ENCODE assay signal across 19 mouse cellular contexts in genomic region chr12:109518413-109519021, GRCm38 (mm10).
A peak's percentile ranks its signal among the peaks of the same experiment; 100 is the strongest.
DNase-seq lines count a peak whose midpoint lies in the region; ATAC-seq and TF ChIP-seq lines count a peak whose summit lies in the region.
"Had no signal": no experiment of that assay in that cellular context is flagged by ENCODE, and none has a peak within 500 bp of the region (broad histone marks: within the 10 kb centered on the region; RNA-seq: fewer than 3 reads in every experiment).

No protein-coding gene starts in this region.

- H3K27me3 ChIP-seq in intestine, embryonic 14.5 days (replicated peaks; ENCODE audit: control insufficient read depth, insufficient read depth, low read length): no peaks in the 10 kb centered on the region
- no peaks in the 10 kb centered on the region for H3K27me3 ChIP-seq in intestine, postnatal 0 days (replicated peaks; ENCODE audit: control insufficient read depth, insufficient read depth, low read length)
- no peaks in the 10 kb centered on the region for H3K27me3 ChIP-seq in limb, embryonic 14.5 days (ENCODE audit: control insufficient read depth, insufficient read depth, low read length)
- H3K27me3 ChIP-seq: hindbrain, embryonic 15.5 days had no signal

- peaks cover 41% of the 10 kb centered on the region for H3K4me1 ChIP-seq in intestine, embryonic 14.5 days (replicated peaks; ENCODE audit: control insufficient read depth, insufficient read depth, low read length)
- H3K4me1 ChIP-seq in intestine, postnatal 0 days (replicated peaks; ENCODE audit: control insufficient read depth, insufficient read depth, low read length): 0 out of 2 replicates have a peak, but pooled peaks cover under 1% of the 10 kb centered on the region
- peaks cover 45% of the 10 kb centered on the region for H3K4me1 ChIP-seq in limb, embryonic 14.5 days (ENCODE audit: control insufficient read depth, insufficient read depth, low read length)
- H3K4me1 ChIP-seq: hindbrain, embryonic 15.5 days had no signal

- no peaks in the 10 kb centered on the region for H3K36me3 ChIP-seq in intestine, embryonic 14.5 days (ENCODE audit: control insufficient read depth, insufficient read depth, low read length)
- no peaks in the 10 kb centered on the region for H3K36me3 ChIP-seq in intestine, postnatal 0 days (ENCODE audit: control insufficient read depth, insufficient read depth)
- no peaks in the 10 kb centered on the region for H3K36me3 ChIP-seq in limb, embryonic 14.5 days (ENCODE audit: control insufficient read depth, insufficient read depth, low read length)
- H3K36me3 ChIP-seq: hindbrain, embryonic 15.5 days had no signal

- no peak overlapping the region for H3K9ac ChIP-seq in intestine, embryonic 14.5 days (ENCODE audit: low read length)
- no peak overlapping the region for H3K9ac ChIP-seq in intestine, postnatal 0 days (ENCODE audit: low read depth, low read length)
- H3K9ac ChIP-seq in limb, embryonic 14.5 days (ENCODE audit: low read depth, low read length, severe bottlenecking): no peak overlapping the region
- H3K9ac ChIP-seq: hindbrain, embryonic 15.5 days had no signal

- WGBS in intestine, embryonic 14.5 days: 18% methylated on average over 7 of the region's 7 CpGs
- 50% methylated on average over 7 of the region's 7 CpGs for WGBS in intestine, postnatal 0 days
- 8% methylated on average over 6 of the region's 7 CpGs for WGBS in limb, embryonic 14.5 days

- H3K4me3 ChIP-seq in intestine, embryonic 14.5 days (ENCODE audit: low read depth, low read length): no peak overlapping the region
- no peak overlapping the region for H3K4me3 ChIP-seq in intestine, postnatal 0 days (ENCODE audit: low read depth, low read length)
- H3K4me3 ChIP-seq in limb, embryonic 14.5 days (replicated peaks; ENCODE audit: low read length): no peak overlapping the region
- H3K4me3 ChIP-seq: erythroblast, embryonic 14.5 days; hindbrain, embryonic 15.5 days had no signal

- H3K9me3 ChIP-seq in intestine, embryonic 14.5 days (ENCODE audit: control insufficient read depth, low read length): no peaks in the 10 kb centered on the region
- H3K9me3 ChIP-seq in intestine, postnatal 0 days (ENCODE audit: control insufficient read depth): no peaks in the 10 kb centered on the region
- no peaks in the 10 kb centered on the region for H3K9me3 ChIP-seq in limb, embryonic 14.5 days (ENCODE audit: control insufficient read depth, low read length)
- H3K9me3 ChIP-seq: hindbrain, embryonic 15.5 days had no signal

- peak overlapping the region; percentile 62; the same call in 1 of the 2 replicates for H3K27ac ChIP-seq in intestine, embryonic 14.5 days (ENCODE audit: low read depth)
- no peak overlapping the region for H3K27ac ChIP-seq in intestine, postnatal 0 days (ENCODE audit: low read depth, low read length)
- peak overlapping the region; percentile 68 for H3K27ac ChIP-seq in limb, embryonic 14.5 days (replicated peaks; ENCODE audit: low read depth, low read length)
- H3K27ac ChIP-seq: hindbrain, embryonic 15.5 days had no signal

- H3K4me2 ChIP-seq in intestine, embryonic 14.5 days (ENCODE audit: low read length): no peak overlapping the region
- H3K4me2 ChIP-seq in intestine, postnatal 0 days (replicated peaks; ENCODE audit: low read depth): no peak overlapping the region
- no peak overlapping the region for H3K4me2 ChIP-seq in limb, embryonic 14.5 days (replicated peaks; ENCODE audit: low read depth, low read length, severe bottlenecking)
- H3K4me2 ChIP-seq: hindbrain, embryonic 15.5 days had no signal

- DNase-seq in embryo, embryonic 10.5 days (ENCODE audit: low spot score): peak; percentile 62
- no peak for DNase-seq in embryo, embryonic 9.5 days (ENCODE audit: extremely low spot score)
- no peak for DNase-seq in intestine, embryonic 14.5 days (ENCODE audit: low spot score)
- DNase-seq in forelimb bud, embryonic 11.5 days (ENCODE audit: low read depth, low spot score): peak; percentile 71
- no peak for DNase-seq in limb, embryonic 14.5 days (ENCODE audit: low spot score)
- no peak for DNase-seq in left cerebral cortex, adult 18-20 months (ENCODE audit: low spot score in 2 of 2)
- DNase-seq in neural tube, embryonic 10.5 days (ENCODE audit: extremely low spot score, low spot score): no peak
- DNase-seq: cerebellum, adult 11 months; cerebellum, postnatal 36 days; gastrocnemius, postnatal 10 days; heart, adult 18-20 months; kidney, adult 9 months; kidney, postnatal 36 days; layer of hippocampus, adult 9-11 months; lung, postnatal 14 days; thymus, adult 18-20 months had no signal

- no peak for TF ChIP-seq CTCF in intestine, postnatal 0 days (IDR thresholded peaks at IDR 0.05; ENCODE audit: low read depth)

- no peak for TF ChIP-seq POLR2A in limb, embryonic 14.5 days (IDR thresholded peaks at IDR 0.05; ENCODE audit: borderline replicate concordance, extremely low read depth, insufficient read depth, insufficient read length)

- peak; percentile 80 for ATAC-seq in intestine, embryonic 14.5 days (replicated peaks; ENCODE audit: low FRiP score, low TSS enrichment, low read depth)
- no peak for ATAC-seq in intestine, postnatal 0 days
- ATAC-seq in limb, embryonic 14.5 days (ENCODE audit: low FRiP score, low read depth): no peak

Comparison
In these comparisons a context has a peak if more than half of its experiments do, and no peak if none do; other contexts are left out.
1. DNase-seq: peak in embryo, embryonic 10.5 days (single experiment) and forelimb bud, embryonic 11.5 days (single experiment); none in embryo, embryonic 9.5 days (single experiment), intestine, embryonic 14.5 days (single experiment), limb, embryonic 14.5 days (single experiment), left cerebral cortex, adult 18-20 months (0 of 2) and neural tube, embryonic 10.5 days (single experiment).